Mouse (Mus musculus): ENCODE measurements around the gene Emsy. TPM values are rescaled to one million over a fixed set of nuclear protein-coding genes. Genes with fewer than 3 reads are reported as not detected.

Emsy gene
- total and polyA plus RNA-seq, 3 experiments: 12.3 to 25.2 (median 14.6) TPM

- Histone ChIP-seq H3K4me3 (replicated peaks in 1 of 3; ENCODE audit: low read depth in 2 of 3, low read length in 2 of 3, poor library complexity in 1 of 3) (no peak overlapping the region), H3K9ac (ENCODE audit: insufficient read depth, low read depth) (no peak overlapping the region), H3K36me3 (replicated peaks in 1 of 2; ENCODE audit: control insufficient read depth in 1 of 2, insufficient read depth in 1 of 2, low read length in 1 of 2) (no peaks in the 10 kb centered on the region), H3K27me3 (replicated peaks) (no peaks in the 10 kb centered on the region), H3K27ac (ENCODE audit: insufficient read depth, low read depth) (no peak overlapping the region), H3K79me2 (replicated peaks; ENCODE audit: control insufficient read depth, extremely low read depth, insufficient read depth, poor library complexity, severe bottlenecking) (no peaks in the 10 kb centered on the region), H3K9me3 (replicated peaks; ENCODE audit: low read length) (no peaks in the 10 kb centered on the region), H3K4me1 (ENCODE audit: control insufficient read depth in 1 of 2, insufficient read depth in 2 of 2) (peaks cover under 1 to 9% of the 10 kb centered on the region in 2 experiments), H3K4me2 (ENCODE audit: insufficient read depth, low read depth, poor library complexity, severe bottlenecking) (no peak overlapping the region)
- TF ChIP-seq JUN (IDR thresholded peaks at IDR 0.05; ENCODE audit: insufficient read depth, low read depth, low read length): no peak
- TF ChIP-seq MYC (IDR thresholded peaks at IDR 0.05; ENCODE audit: low read depth, low read length): no peak
- no peak for TF ChIP-seq HCFC1 (IDR thresholded peaks at IDR 0.05; ENCODE audit: low read depth, low read length)
- no peak for TF ChIP-seq PAX5 (IDR thresholded peaks at IDR 0.05; ENCODE audit: low read length)
- no peak for TF ChIP-seq IRF4 (IDR thresholded peaks at IDR 0.05; ENCODE audit: low read depth, low read length)
- DNase-seq (ENCODE audit: extremely low read depth): no peak
- in situ Hi-C loops (cut with MboI; ENCODE audit: low pct_ligation_motif_present, low pct_unique_long_range_greater_than_20kb, low sequenced_read_pairs): loop anchor here (5.0 kb wide), 1 partner anchor 92 kb away; the partner anchor contains the start of gene Lrrc32
- dilution Hi-C loops (cut with MboI; ENCODE audit: extremely low pct_ligation_motif_present, extremely low pct_unique_long_range_greater_than_20kb, low sequenced_read_pairs): no loop called here
Measured at GRCm38 (mm10) chr7:98579731-98580130, 76.9 kb downstream of the Emsy start.

GRCm38 (mm10) chr7:98577461-98577860 lies 79.1 kb downstream of the Emsy start:
- TF ChIP-seq UBTF (IDR thresholded peaks at IDR 0.05; ENCODE audit: low read depth, low read length): no peak
- no peak for TF ChIP-seq IRF4 (IDR thresholded peaks at IDR 0.05; ENCODE audit: low read depth, low read length)
- TF ChIP-seq MAX (IDR thresholded peaks at IDR 0.05; ENCODE audit: low read length): no peak
- TF ChIP-seq MXI1 (IDR thresholded peaks at IDR 0.05; ENCODE audit: low read depth, low read length): no peak
- TF ChIP-seq JUN (IDR thresholded peaks at IDR 0.05; ENCODE audit: insufficient read depth, low read depth, low read length): no peak
- no peak for TF ChIP-seq KAT2A (IDR thresholded peaks at IDR 0.05; ENCODE audit: insufficient replicate concordance, low read length)
- TF ChIP-seq NELFE (IDR thresholded peaks at IDR 0.05; ENCODE audit: low read depth, low read length): no peak
- TF ChIP-seq ZKSCAN1 (IDR thresholded peaks at IDR 0.05; ENCODE audit: borderline replicate concordance, low read depth, low read length): no peak
- no peak for TF ChIP-seq USF2 (conservative IDR thresholded peaks at IDR 0.05; ENCODE audit: low read depth, low read length)
- no peak for TF ChIP-seq EP300 (IDR thresholded peaks at IDR 0.05; ENCODE audit: low read length)
- TF ChIP-seq NRF1 (IDR thresholded peaks at IDR 0.05; ENCODE audit: low read depth, low read length): no peak
- TF ChIP-seq RCOR1 (conservative IDR thresholded peaks at IDR 0.05; ENCODE audit: low read depth, low read length): no peak
- TF ChIP-seq ZC3H11A (IDR thresholded peaks at IDR 0.05; ENCODE audit: low read depth, low read length): no peak
- TF ChIP-seq RAD21 (IDR thresholded peaks at IDR 0.05; ENCODE audit: low read depth, low read length): no peak
- TF ChIP-seq SMC3 (IDR thresholded peaks at IDR 0.05; ENCODE audit: low read depth, low read length): no peak
- H3K9ac ChIP-seq (ENCODE audit: insufficient read depth, low read depth): no peak overlapping the region
- no peak overlapping the region for H3K27ac ChIP-seq (ENCODE audit: insufficient read depth, low read depth)
- no peak for DNase-seq (ENCODE audit: extremely low read depth)
- no peak overlapping the region for H3K4me2 ChIP-seq (ENCODE audit: insufficient read depth, low read depth, poor library complexity, severe bottlenecking)
- H3K27me3 ChIP-seq (replicated peaks): no peaks in the 10 kb centered on the region
- no peaks in the 10 kb centered on the region for H3K9me3 ChIP-seq (replicated peaks; ENCODE audit: low read length)
- H3K79me2 ChIP-seq (replicated peaks; ENCODE audit: control insufficient read depth, extremely low read depth, insufficient read depth, poor library complexity, severe bottlenecking): no peaks in the 10 kb centered on the region
- H3K4me3 ChIP-seq (replicated peaks in 1 of 3; ENCODE audit: low read depth in 2 of 3, low read length in 2 of 3, poor library complexity in 1 of 3): no peak overlapping the region
- no peaks in the 10 kb centered on the region for H3K36me3 ChIP-seq (replicated peaks in 1 of 2; ENCODE audit: control insufficient read depth in 1 of 2, insufficient read depth in 1 of 2, low read length in 1 of 2)
- peaks cover 0 to 5% of the 10 kb centered on the region in 2 experiments; a peak in 1 of 4 replicates for H3K4me1 ChIP-seq (ENCODE audit: control insufficient read depth in 1 of 2, insufficient read depth in 2 of 2)
- in situ Hi-C loops (cut with MboI; ENCODE audit: low pct_ligation_motif_present, low pct_unique_long_range_greater_than_20kb, low sequenced_read_pairs): no loop called here
- dilution Hi-C loops (cut with MboI; ENCODE audit: extremely low pct_ligation_motif_present, extremely low pct_unique_long_range_greater_than_20kb, low sequenced_read_pairs): no loop called here

Data from CH12.LX (cell line).